Mouse (Mus musculus) heart, postnatal 4 days (tissue): ENCODE measurements around the gene Kdelc1. TPM values are rescaled to one million over a fixed set of nuclear protein-coding genes. Genes with fewer than 3 reads are reported as not detected.

Experiments
- DNase-seq: peaks from one replicate; pipeline ENCODE4 v3.0.0; 2021
- total RNA-seq, 2 experiments: library from RNA; stranded (reverse); gene quantifications; 2 replicates each; pipeline ENCODE4 v1.2.3; 2021

The Kdelc1 gene
- 10 to 100 TPM; 26.7 to 28.9 TPM for total RNA-seq

GRCm38 (mm10) chr1:44118239-44119054, at the start of gene Kdelc1, which contains the start of gene Bivm:
Gene Kdelc1 (minus strand): TSS chr1:44118808.
Gene Bivm (plus strand): TSS chr1:44118957.
- DNase-seq: peak; percentile 90

DNA sequence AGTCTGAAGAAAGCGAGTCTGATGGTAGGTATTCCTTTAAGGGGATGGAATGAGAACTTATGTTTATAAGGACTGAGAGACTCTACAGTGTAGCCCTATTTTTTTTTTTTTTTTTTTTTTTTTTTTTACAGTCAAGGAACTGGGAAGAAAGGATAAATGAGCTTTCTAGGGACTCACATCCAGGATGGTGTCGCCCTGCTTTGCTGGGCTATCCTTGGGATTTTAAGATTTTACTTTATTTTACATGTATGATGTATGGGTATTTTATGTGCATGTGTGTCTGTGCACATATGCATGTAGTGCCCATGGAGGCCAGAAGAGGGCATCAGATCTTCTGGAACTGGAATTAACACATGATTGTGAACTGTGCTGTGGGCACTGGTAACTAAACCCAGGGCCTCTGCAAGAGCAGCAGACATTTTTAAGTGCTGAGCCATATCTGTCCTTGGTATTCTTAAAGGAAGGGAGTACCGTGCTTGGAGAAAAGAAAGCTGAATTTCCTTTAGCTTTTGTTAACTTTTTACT, 49.3 kb upstream of the Kdelc1 start:
- DNase-seq: no peak

DNA sequence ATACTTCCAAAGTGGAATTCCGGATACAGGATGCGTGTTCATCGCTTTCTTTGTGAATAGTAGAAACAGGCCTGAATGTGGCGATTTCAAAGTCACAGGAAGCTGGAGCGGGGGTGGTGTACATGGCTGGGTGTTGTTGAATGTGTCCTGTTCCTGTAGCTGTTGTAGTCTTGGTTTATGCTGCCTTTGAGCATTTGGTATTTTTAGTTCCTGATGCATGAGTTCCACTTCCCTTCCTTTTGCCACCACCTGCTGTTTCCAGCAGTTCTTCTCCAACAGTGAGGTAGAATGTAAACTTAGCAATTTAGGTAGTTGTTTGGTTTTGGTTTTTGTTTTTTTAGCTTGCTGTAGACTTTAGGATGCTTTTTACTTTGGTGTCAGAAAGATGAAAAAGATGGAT, 43.8 kb upstream of the Kdelc1 start:
- no peak for DNase-seq

GRCm38 (mm10) chr1:44161818-44162217, 43.2 kb upstream of the Kdelc1 start:
- DNase-seq: no peak

GRCm38 (mm10) chr1:44158317-44158716, 39.7 kb upstream of the Kdelc1 start:
- no peak for DNase-seq

GRCm38 (mm10) chr1:44155287-44155686, 36.7 kb upstream of the Kdelc1 start:
- DNase-seq: no peak

DNA sequence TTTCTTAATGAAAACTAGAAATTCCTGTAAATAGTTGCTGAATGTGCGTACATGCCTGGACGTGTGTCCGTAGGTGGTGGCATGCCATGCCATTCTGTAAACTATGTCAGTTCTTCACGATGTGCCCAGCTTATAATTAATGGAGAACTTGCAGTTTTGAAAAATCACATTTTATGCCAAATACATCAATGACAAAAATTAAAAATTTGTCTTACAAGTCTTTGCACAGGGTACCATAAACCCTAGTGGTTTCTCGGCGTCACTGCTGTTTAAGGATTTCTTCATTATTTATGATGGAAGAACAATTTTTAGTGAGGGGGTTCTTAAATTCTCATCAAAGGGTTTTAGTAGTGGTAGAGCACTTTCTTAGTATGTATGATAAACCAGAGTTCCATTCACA, 30.1 kb upstream of the Kdelc1 start:
- no peak for DNase-seq

- DNase-seq: peak; percentile 83
Measured at GRCm38 (mm10) chr1:44147563-44148381, 29.2 kb upstream of the Kdelc1 start, which contains the start of gene Ercc5. Gene Ercc5 (plus strand): TSS chr1:44147744.

DNA sequence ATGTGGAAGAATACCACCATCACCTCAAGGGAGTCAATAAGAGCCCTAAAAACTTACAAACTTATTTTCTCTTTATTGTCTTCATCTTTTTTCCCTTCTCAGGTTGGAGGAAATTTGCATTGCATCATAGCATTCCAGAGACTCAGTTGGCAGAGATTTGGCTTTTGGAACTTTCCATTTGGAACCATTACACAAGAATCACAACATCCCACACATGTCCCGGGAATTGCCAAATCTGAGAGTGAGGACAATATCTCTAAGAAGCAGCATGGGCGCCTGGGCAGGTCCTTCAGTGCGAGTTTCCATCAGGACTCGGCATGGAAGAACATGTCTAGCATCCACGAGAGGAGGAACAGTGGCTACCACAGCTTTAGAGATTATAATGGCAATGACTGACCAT, 24.1 kb upstream of the Kdelc1 start:
- DNase-seq: no peak

GRCm38 (mm10) chr1:44140232-44140631, 21.6 kb upstream of the Kdelc1 start:
- no peak for DNase-seq

GRCm38 (mm10) chr1:44129929-44130581, 11.4 kb upstream of the Kdelc1 start:
- DNase-seq: no peak

- DNase-seq: no peak
Measured at GRCm38 (mm10) chr1:44125590-44125989, 7.0 kb upstream of the Kdelc1 start.

GRCm38 (mm10) chr1:44122256-44122655, 3.6 kb upstream of the Kdelc1 start:
- no peak for DNase-seq

DNA sequence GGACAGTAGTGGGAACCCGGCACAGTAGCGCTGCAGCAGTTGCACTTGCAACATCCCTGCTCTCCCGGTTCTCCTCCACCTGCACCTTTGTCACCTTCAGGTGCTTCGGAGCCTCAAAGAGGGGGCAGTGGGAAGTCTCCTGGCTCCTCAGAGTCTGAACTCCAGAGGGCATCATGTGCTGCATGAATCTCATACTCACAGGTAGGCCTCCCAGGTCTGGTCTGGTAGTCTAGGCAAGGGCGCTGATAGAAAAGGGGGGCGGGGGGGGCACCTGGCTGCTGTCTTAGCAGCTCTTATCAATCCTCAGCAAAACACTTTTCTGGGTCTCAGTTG, 1.4 kb upstream of the Kdelc1 start:
- DNase-seq: no peak

GRCm38 (mm10) chr1:44119201-44120073, 829 bp upstream of the Kdelc1 start:
- DNase-seq: peak; percentile 87

DNA sequence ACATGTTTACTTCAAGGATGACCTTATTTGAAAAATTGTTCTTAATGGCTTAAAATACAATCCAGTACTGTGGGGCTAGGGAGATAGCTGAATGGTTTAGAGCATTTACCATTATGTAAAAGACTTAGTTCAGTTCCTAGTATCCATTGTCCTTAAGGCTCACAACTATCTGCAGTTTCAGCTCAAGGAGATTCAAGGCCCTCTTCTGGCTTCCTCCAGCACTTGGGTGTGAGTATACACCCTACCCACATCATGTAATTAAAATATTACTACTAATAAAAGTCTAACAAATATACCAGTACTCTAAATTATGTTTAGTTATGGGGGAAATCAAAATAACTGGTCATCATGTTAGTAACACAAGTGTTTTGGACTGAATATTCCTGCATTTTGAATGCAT, 1.0 kb downstream of the Kdelc1 start:
- no peak for DNase-seq

DNA sequence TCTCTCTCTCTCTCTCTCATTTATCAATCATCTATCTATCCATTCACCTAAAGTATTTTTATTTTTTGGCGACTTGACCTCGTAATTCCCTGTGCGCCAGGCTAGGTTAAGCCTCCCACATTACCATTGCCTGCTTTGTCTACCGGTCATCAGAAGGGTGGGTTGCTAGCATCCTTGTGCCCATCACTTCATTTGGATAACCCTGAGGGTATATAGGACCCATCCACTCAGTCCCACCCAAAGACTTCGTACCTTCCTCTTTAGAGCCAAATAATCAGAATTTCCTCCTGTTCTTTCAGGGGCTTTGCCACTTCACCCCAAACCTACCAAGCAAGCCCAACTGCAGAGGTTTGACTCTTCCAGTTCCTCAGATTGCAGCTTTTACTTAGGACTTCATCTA, 15.7 kb downstream of the Kdelc1 start:
- DNase-seq: no peak

DNA sequence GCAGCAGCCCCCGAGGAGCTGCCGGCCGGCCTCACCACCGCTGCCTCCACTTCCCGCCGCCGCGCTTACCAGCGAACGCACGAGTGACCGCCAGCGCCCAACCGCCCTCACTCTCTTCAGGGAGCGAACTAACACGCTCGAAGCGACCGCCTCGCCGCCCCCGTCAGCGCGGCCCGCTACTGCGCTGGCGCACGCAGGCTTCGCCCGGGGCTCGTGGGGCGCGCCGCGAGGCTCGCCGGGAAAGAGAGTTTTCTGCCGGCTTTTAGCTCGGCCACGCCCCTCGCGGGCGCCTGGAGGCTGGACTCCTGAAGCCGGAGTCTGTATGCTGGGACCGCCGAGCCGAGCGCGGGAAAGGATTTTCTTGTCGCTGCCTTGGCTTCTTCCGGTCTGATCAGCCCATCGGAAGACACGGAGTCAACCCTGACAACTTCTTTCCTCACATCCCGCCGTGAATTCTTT, 16.3 kb downstream of the Kdelc1 start, which contains the start of gene Tex30:
TSS of gene Tex30 (minus strand) at position 183 of the 459 bp plus-strand sequence.
- DNase-seq: peak; percentile 95

DNA sequence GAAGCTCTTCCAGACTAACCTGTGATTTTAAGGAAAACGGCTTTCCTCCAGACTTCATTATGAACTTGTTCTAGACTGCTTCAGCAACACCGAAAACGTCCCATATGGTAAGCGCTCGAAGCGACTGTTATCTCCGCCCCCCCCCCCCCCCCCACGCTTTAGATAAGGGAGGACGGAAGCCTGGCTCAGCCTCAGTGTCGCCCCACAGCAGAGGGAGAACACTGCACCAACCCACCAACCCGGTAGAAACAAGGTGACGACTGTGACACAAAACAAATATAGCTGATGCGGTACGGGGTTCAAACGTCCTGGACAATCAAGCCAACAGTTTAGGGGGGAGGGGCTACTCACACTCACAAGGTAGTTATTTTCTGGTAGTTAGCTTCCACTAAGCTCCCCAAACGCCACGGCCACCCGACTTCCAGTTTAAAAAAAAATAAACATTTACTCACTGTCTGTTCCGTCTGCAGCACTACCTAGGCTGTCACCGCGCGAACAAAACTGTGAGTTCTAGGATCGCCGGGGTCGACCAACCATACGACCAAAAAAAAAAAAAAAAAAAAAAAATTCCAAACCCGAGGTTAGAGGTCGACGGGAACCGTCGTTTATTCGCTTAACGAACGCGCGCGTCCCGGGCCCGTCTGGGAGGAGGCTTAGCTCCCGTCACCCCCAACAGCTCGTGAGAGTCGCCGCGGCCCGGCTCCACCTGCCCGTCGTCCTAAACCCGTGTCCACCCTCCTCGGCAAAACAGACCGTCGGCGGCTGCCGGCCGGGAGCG, 17.0 kb downstream of the Kdelc1 start:
- DNase-seq: peak; percentile 31

DNA sequence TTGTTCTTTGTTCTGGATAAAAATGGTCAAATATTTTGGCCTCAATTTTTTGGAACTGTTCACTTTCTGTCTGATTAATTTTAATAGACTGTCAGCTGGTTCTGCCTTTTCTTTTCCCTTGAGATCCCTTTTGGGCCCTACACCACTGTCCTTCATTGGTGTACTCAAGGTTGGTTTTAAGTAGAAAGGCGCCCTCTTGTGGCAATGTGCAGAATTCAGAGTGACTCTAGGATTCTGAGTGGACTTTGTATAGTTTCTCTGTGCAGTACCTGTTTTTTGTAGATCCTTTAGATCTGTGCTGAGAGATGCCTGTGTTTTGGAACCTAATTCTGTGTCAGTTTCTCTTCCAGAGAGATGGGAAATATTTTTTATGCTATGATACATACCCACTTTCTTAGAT, 54.0 kb downstream of the Kdelc1 start:
- DNase-seq: peak; percentile 54

GRCm38 (mm10) chr1:44063439-44063838, 55.2 kb downstream of the Kdelc1 start:
- DNase-seq: no peak
